Mouse (Mus musculus): ENCODE results near the gene Inmt. TPM values are rescaled to one million over a fixed set of nuclear protein-coding genes. Genes with fewer than 3 reads are reported as not detected.

Gene Inmt
- total and polyA plus RNA-seq, 3 experiments, result not detected

DNA sequence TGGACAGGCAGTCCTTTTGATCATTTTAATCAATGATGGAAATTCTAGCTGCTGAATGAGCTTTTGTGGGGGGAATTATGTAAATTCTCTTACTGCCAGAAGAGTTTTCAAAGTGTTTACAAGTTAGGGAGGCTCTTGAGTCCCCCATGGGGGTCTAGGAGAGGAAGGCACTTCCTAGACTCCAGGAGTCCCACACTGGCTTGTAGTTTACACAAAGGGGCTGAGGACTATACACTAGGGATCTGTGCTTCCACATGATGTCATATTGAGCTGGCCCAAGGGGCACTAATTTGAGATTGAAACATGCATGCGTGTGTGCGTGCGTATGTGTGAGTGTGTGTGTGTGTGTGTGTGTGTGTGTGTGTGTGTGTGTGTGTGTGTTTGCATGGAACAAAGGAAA lies 29.1 kb upstream of the Inmt start:
- Histone ChIP-seq H3K27me3 (replicated peaks) (peaks cover 64% of the 10 kb centered on the region), H3K4me3 (replicated peaks in 1 of 3; ENCODE audit: low read depth in 2 of 3, low read length in 2 of 3, poor library complexity in 1 of 3) (no peak overlapping the region), H3K4me1 (ENCODE audit: control insufficient read depth in 1 of 2, insufficient read depth in 2 of 2) (no peaks in the 10 kb centered on the region), H3K79me2 (replicated peaks; ENCODE audit: control insufficient read depth, extremely low read depth, insufficient read depth, poor library complexity, severe bottlenecking) (no peaks in the 10 kb centered on the region), H3K36me3 (replicated peaks in 1 of 2; ENCODE audit: control insufficient read depth in 1 of 2, insufficient read depth in 1 of 2, low read length in 1 of 2) (no peaks in the 10 kb centered on the region), H3K27ac (ENCODE audit: insufficient read depth, low read depth) (no peak overlapping the region), H3K9ac (ENCODE audit: insufficient read depth, low read depth) (no peak overlapping the region), H3K4me2 (ENCODE audit: insufficient read depth, low read depth, poor library complexity, severe bottlenecking) (no peak overlapping the region), H3K9me3 (replicated peaks; ENCODE audit: low read length) (peaks cover 3% of the 10 kb centered on the region)
- in situ Hi-C loops (cut with MboI; ENCODE audit: low pct_ligation_motif_present, low pct_unique_long_range_greater_than_20kb, low sequenced_read_pairs), result no loop called here
- DNase-seq (ENCODE audit: extremely low read depth), result no peak
- dilution Hi-C loops (cut with MboI; ENCODE audit: extremely low pct_ligation_motif_present, extremely low pct_unique_long_range_greater_than_20kb, low sequenced_read_pairs), result no loop called here
- no peak for TF ChIP-seq MAZ (IDR thresholded peaks at IDR 0.05; ENCODE audit: low read depth, low read length)
- no peak for TF ChIP-seq CHD2 (IDR thresholded peaks at IDR 0.05; ENCODE audit: low read length)
- TF ChIP-seq NELFE (IDR thresholded peaks at IDR 0.05; ENCODE audit: low read depth, low read length), result no peak
- TF ChIP-seq HCFC1 (IDR thresholded peaks at IDR 0.05; ENCODE audit: low read depth, low read length), result no peak
- no peak for TF ChIP-seq RCOR1 (conservative IDR thresholded peaks at IDR 0.05; ENCODE audit: low read depth, low read length)
- TF ChIP-seq MYC (IDR thresholded peaks at IDR 0.05; ENCODE audit: low read depth, low read length), result no peak
- TF ChIP-seq SMC3 (IDR thresholded peaks at IDR 0.05; ENCODE audit: low read depth, low read length), result no peak
- no peak for TF ChIP-seq USF1 (IDR thresholded peaks at IDR 0.05; ENCODE audit: low read depth, low read length)
- no peak for TF ChIP-seq SIN3A (IDR thresholded peaks at IDR 0.05; ENCODE audit: low read length)
- no peak for TF ChIP-seq JUND (conservative IDR thresholded peaks at IDR 0.05; ENCODE audit: low read depth, low read length)
- no peak for TF ChIP-seq PAX5 (IDR thresholded peaks at IDR 0.05; ENCODE audit: low read length)
- no peak for TF ChIP-seq UBTF (IDR thresholded peaks at IDR 0.05; ENCODE audit: low read depth, low read length)
- no peak for TF ChIP-seq USF2 (conservative IDR thresholded peaks at IDR 0.05; ENCODE audit: low read depth, low read length)

DNA sequence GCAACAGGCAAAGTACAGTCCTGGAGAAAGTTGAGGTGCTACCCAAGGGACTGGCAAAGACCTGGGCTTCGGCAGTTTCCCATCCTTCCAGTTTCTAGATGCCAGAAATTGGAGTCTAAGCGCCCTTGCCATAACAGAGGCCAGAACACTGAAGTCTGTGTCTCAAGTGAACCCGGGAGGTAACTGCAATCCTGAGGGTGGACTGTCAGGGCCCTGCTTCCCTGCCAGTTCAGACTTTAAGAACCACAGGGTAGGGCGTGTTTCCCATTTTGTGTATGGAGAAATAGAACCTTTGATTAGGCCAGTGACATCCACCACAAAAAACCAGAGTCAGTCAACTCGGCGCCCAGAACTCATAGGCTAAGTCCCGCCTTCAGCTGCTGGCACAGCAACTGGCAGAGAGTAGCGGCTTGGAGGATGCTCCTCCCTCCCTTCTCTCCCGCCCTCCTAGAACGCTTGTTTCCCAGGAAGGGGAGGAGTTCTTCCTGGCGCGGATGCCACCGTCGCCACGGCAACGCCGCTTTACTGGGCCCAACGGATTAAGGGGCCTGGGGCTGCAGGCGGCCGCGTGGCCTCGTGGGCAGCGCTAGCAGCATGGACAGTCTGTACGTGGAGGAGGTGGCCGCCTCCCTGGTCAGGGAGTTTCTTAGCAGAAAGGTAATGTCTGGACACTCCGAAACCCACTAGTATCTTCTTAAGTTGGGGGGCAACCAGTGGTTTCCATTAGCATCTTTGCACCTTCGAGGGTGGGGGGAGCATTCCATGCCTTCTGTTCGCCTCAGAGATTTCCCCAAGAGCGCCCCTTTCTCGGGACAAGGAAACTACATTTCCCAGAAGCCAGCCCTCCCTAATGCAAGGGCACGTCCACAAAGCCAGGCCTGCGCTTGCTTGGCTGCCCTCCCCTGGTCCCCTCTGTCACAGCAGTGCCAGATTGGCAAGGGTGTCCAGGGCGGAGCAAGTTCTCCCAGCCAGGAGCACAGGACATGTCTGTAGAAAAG lies 28.4 kb upstream of the Inmt start, which contains the start of gene Mindy4:
TSS of gene Mindy4 (plus strand) at position 471 of the 998 bp plus-strand sequence.
- DNase-seq (ENCODE audit: extremely low read depth), result no peak
- no peak for TF ChIP-seq CTCF (conservative IDR thresholded peaks at IDR 0.05 in 1 of 2, IDR thresholded peaks at IDR 0.05 in 1 of 2; ENCODE audit: low read depth in 2 of 2, low read length in 2 of 2)
- TF ChIP-seq ZC3H11A (IDR thresholded peaks at IDR 0.05; ENCODE audit: low read depth, low read length), result no peak
- no peak for TF ChIP-seq MXI1 (IDR thresholded peaks at IDR 0.05; ENCODE audit: low read depth, low read length)
- TF ChIP-seq RAD21 (IDR thresholded peaks at IDR 0.05; ENCODE audit: low read depth, low read length), result no peak
- TF ChIP-seq ETS1 (conservative IDR thresholded peaks at IDR 0.05; ENCODE audit: low read depth, low read length), result no peak
- TF ChIP-seq BHLHE40 (IDR thresholded peaks at IDR 0.05; ENCODE audit: low read depth, low read length), result no peak
- no peak for TF ChIP-seq USF2 (conservative IDR thresholded peaks at IDR 0.05; ENCODE audit: low read depth, low read length)
- TF ChIP-seq MAZ (IDR thresholded peaks at IDR 0.05; ENCODE audit: low read depth, low read length), result no peak
- no peak for TF ChIP-seq GABPA (IDR thresholded peaks at IDR 0.05; ENCODE audit: insufficient replicate concordance, low read depth, low read length)
- TF ChIP-seq HCFC1 (IDR thresholded peaks at IDR 0.05; ENCODE audit: low read depth, low read length), result no peak
- H3K36me3 ChIP-seq (replicated peaks in 1 of 2; ENCODE audit: control insufficient read depth in 1 of 2, insufficient read depth in 1 of 2, low read length in 1 of 2), result no peaks in the 10 kb centered on the region
- peaks cover 3% of the 10 kb centered on the region for H3K9me3 ChIP-seq (replicated peaks; ENCODE audit: low read length)
- peaks cover 60% of the 10 kb centered on the region for H3K27me3 ChIP-seq (replicated peaks)
- no peak within 1 kb of the TSS for H3K9ac ChIP-seq (ENCODE audit: insufficient read depth, low read depth)
- H3K27ac ChIP-seq (ENCODE audit: insufficient read depth, low read depth), result no peak within 1 kb of the TSS
- dilution Hi-C loops (cut with MboI; ENCODE audit: extremely low pct_ligation_motif_present, extremely low pct_unique_long_range_greater_than_20kb, low sequenced_read_pairs), result no loop called here
- H3K79me2 ChIP-seq (replicated peaks; ENCODE audit: control insufficient read depth, extremely low read depth, insufficient read depth, poor library complexity, severe bottlenecking), result no peaks in the 10 kb centered on the region
- H3K4me3 ChIP-seq (replicated peaks in 1 of 3; ENCODE audit: low read depth in 2 of 3, low read length in 2 of 3, poor library complexity in 1 of 3), result no peak within 1 kb of the TSS
- H3K4me1 ChIP-seq (ENCODE audit: control insufficient read depth in 1 of 2, insufficient read depth in 2 of 2), result no peaks in the 10 kb centered on the region
- H3K4me2 ChIP-seq (ENCODE audit: insufficient read depth, low read depth, poor library complexity, severe bottlenecking), result no peak within 1 kb of the TSS
- in situ Hi-C loops (cut with MboI; ENCODE audit: low pct_ligation_motif_present, low pct_unique_long_range_greater_than_20kb, low sequenced_read_pairs), result no loop called here

Measured in CH12.LX (cell line).